Mouse (Mus musculus) left cerebral cortex, postnatal 10 days (tissue): ENCODE results near the gene Ctdnep1. TPM values are rescaled to one million over a fixed set of nuclear protein-coding genes. Genes with fewer than 3 reads are reported as not detected.

Experiments used
- DNase-seq, 2 experiments: peaks; one replicate each; pipeline ENCODE4 v3.0.0; 2021 to 2022; ENCODE audit warnings: low spot score in 2 of 2, mixed read lengths in 1 of 2; ENCODE audit errors: extremely low spot score in 1 of 2
- intact Hi-C: fragments of 180-260 bp; cut with DNase I; formaldehyde crosslinking; loops from one replicate; pipeline ENCODE4 v1.15.1; 2025
- microRNA-seq: library from miRNA; unstranded; fragments of <30 nt; microRNA quantifications from one replicate; pipeline ENCODE4 v1.2.0, GENCODE M21; 2022
- total RNA-seq, 2 experiments: library from RNA; stranded (reverse); gene quantifications; 2 replicates each; pipeline ENCODE4 v1.2.3; 2021

Ctdnep1 gene
- total RNA-seq, 2 experiments from 2014 or later: 104 to 118 TPM

DNA sequence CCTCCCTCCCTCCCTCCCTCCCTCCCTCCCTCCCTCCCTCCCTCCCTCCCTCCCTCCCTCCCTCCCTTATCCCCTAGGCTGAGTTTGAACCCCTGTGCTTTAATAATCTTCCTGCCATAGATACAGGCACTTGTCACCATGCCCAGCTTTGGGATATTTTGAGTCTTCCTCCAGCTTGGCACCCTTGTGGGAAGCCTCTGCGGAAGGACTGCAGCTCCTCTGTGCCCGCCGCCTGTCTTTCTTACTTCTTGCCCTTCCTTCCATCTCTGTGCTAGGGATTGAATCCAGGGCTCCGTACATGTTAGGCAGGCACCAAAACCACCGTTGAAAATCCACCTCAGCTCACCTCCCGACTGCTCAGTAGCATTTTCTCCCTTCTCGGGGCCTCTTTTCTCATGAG is 59.2 kb downstream of the Ctdnep1 start:
- intact Hi-C loops: no loop called here
- no peak for DNase-seq

Small RNAs within 50 kb of the gene (microRNA-seq; reads per million reads assigned to microRNA genes)
- gene Gm44349 (not detected), gene Mir324 (11,152 reads per million, percentile 96 among the genes with 10 or more reads in this experiment)

Other genes with a start within 250 kb of the Ctdnep1 start
- gene Polr2a, start 222.5 kb upstream of the Ctdnep1 start, total RNA-seq: 10 to 100 TPM; 52.1 to 52.9 TPM
- gene Slc35g3, start 219.2 kb upstream of the Ctdnep1 start, total RNA-seq: not detected
- gene Zbtb4, start 215.2 kb upstream of the Ctdnep1 start, total RNA-seq: 10 to 100 TPM; 57.1 to 67.6 TPM
- gene Chrnb1, start 185.2 kb upstream of the Ctdnep1 start, total RNA-seq: 1 to 10 TPM in 1 of 2 experiments, under 1 TPM in 1; 0.95 to 1.2 TPM
- gene Fgf11, start 179.3 kb upstream of the Ctdnep1 start, total RNA-seq: 10 to 100 TPM; 20.0 to 21.5 TPM
- not detected for gene Tmem102, start 175.5 kb upstream of the Ctdnep1 start, total RNA-seq
- not detected for gene Gm39566, start 165.9 kb upstream of the Ctdnep1 start, total RNA-seq
- gene Spem2, start 162.7 kb upstream of the Ctdnep1 start, total RNA-seq: not detected
- under 1 TPM; 0.45 to 0.57 TPM for gene Spem1, start 159.0 kb upstream of the Ctdnep1 start, total RNA-seq
- 100 to 1,000 TPM; 268 to 274 TPM for gene Nlgn2, start 143.4 kb upstream of the Ctdnep1 start, total RNA-seq
- 100 to 1,000 TPM; 151 to 159 TPM for gene Tmem256, start 142.6 kb upstream of the Ctdnep1 start, total RNA-seq
- 10 to 100 TPM; 28.4 to 32.2 TPM for gene Plscr3, start 134.8 kb upstream of the Ctdnep1 start, total RNA-seq
- gene Tnk1, start 122.4 kb upstream of the Ctdnep1 start, total RNA-seq: under 1 TPM; 0.11 to 0.14 TPM
- gene Tmem95, start 103.1 kb upstream of the Ctdnep1 start, total RNA-seq: not detected
- under 1 TPM; 0.57 to 0.62 TPM for gene Kctd11, start 99.8 kb upstream of the Ctdnep1 start, total RNA-seq
- under 1 TPM; 0.15 to 0.26 TPM for gene Acap1, start 85.6 kb upstream of the Ctdnep1 start, total RNA-seq
- gene 2810408A11Rik, start 80.2 kb upstream of the Ctdnep1 start, total RNA-seq: 1 to 10 TPM; 1.8 TPM
- 100 to 1,000 TPM; 126 to 129 TPM for gene Neurl4, start 80.1 kb upstream of the Ctdnep1 start, total RNA-seq
- gene Gps2, start 67.3 kb upstream of the Ctdnep1 start, total RNA-seq: 10 to 100 TPM; 24.8 to 25.7 TPM
- gene Eif5a, start 59.2 kb upstream of the Ctdnep1 start, total RNA-seq: 100 to 1,000 TPM; 525 to 535 TPM
- 1 to 10 TPM; 9.5 TPM for gene Ybx2, start 45.4 kb upstream of the Ctdnep1 start, total RNA-seq
- 1 to 10 TPM; 1.3 to 1.4 TPM for gene Slc2a4, start 33.0 kb upstream of the Ctdnep1 start, total RNA-seq
- not detected for gene Cldn7, start 16.4 kb upstream of the Ctdnep1 start, total RNA-seq
- gene Elp5, start 1.4 kb downstream of the Ctdnep1 start, total RNA-seq: 100 to 1,000 TPM; 114 to 125 TPM
- 100 to 1,000 TPM; 252 to 266 TPM for gene Gabarap, start 10.0 kb downstream of the Ctdnep1 start, total RNA-seq
- gene Phf23, start 14.6 kb downstream of the Ctdnep1 start, total RNA-seq: 10 to 100 TPM; 35.2 to 38.6 TPM
- 10 to 100 TPM; 27.5 to 30.3 TPM for gene Dvl2, start 19.4 kb downstream of the Ctdnep1 start, total RNA-seq
- gene Acadvl, start 34.3 kb downstream of the Ctdnep1 start, total RNA-seq: 10 to 100 TPM; 44.8 to 48.0 TPM
- 100 to 1,000 TPM; 871 to 875 TPM for gene Dlg4, start 35.8 kb downstream of the Ctdnep1 start, total RNA-seq
- gene Asgr1, start 72.9 kb downstream of the Ctdnep1 start, total RNA-seq: 1 to 10 TPM; 1.4 to 1.5 TPM
- not detected for gene Asgr2, start 111.5 kb downstream of the Ctdnep1 start, total RNA-seq
- under 1 TPM; 0.30 to 0.36 TPM for gene Mgl2, start 149.2 kb downstream of the Ctdnep1 start, total RNA-seq
- 1 to 10 TPM; 1.2 to 3.4 TPM for gene Clec10a, start 175.0 kb downstream of the Ctdnep1 start, total RNA-seq
- 10 to 100 TPM; 33.9 to 37.1 TPM for gene Slc16a11, start 231.6 kb downstream of the Ctdnep1 start, total RNA-seq
- 10 to 100 TPM in 1 of 2 experiments, 1 to 10 TPM in 1; 8.9 to 10.6 TPM for gene Slc16a13, start 239.9 kb downstream of the Ctdnep1 start, total RNA-seq
- gene Bcl6b, start 248.6 kb downstream of the Ctdnep1 start, total RNA-seq: 1 to 10 TPM; 7.1 to 8.6 TPM